Mouse (Mus musculus): ENCODE results near the gene Pabpn1l.

DNA sequence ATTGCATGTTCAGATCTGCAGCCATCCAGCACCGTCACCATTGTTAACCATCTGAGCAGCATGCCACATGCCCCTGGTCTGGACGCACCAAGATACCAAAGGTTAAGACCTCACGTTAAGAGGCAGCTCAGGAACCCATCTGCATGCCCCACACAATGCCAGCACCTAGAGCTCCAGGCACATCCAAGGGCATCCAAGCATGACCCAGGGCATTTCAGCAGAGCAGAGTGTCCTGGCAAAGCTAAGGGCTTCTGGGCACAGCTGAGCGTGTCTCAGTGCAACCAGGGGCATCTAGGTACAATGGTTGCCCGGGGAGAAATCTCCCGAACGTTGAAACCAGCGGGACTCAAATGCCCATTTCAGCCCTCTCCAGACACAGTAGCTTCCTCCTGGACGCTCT lies 21.9 kb downstream of the Pabpn1l start:
- TF ChIP-seq CTCF (IDR thresholded peaks at IDR 0.05; ENCODE audit: borderline replicate concordance, insufficient read depth, low read length) (no peak), POLR2A (IDR thresholded peaks at IDR 0.05; ENCODE audit: low read depth, low read length) (no peak)
